Mouse (Mus musculus) heart, embryonic 10.5 days (tissue): ENCODE measurements around the gene Pitpnc1. TPM values are rescaled to one million over a fixed set of nuclear protein-coding genes. Genes with fewer than 3 reads are reported as not detected.

ENCODE experiments used
- DNase-seq: peaks from one replicate; pipeline ENCODE4 v3.0.0-alpha.2; 2017; ENCODE audit warnings: low spot score
- H3K27ac ChIP-seq: fragments of 300-500 bp; sonication (generic); 2 replicates; pipeline ENCODE4 v1.5.1; 2016; ENCODE audit warnings: mild to moderate bottlenecking
- H3K27me3 ChIP-seq: fragments of 300-500 bp; sonication (generic); 2 replicates; pipeline ENCODE4 v1.6.1; 2016; ENCODE audit warnings: mild to moderate bottlenecking; ENCODE audit not compliant: poor library complexity, insufficient read depth, severe bottlenecking
- H3K36me3 ChIP-seq: fragments of 300-500 bp; sonication (generic); 2 replicates; pipeline ENCODE4 v1.6.1; 2016; ENCODE audit warnings: mild to moderate bottlenecking, moderate library complexity
- H3K4me1 ChIP-seq: fragments of 300-500 bp; sonication (generic); 2 replicates; pipeline ENCODE4 v1.6.1; 2016; ENCODE audit warnings: mild to moderate bottlenecking
- H3K4me3 ChIP-seq: fragments of 300-500 bp; sonication (generic); 2 replicates; pipeline ENCODE4 v1.5.1; 2016; ENCODE audit warnings: mild to moderate bottlenecking, moderate library complexity
- H3K9me3 ChIP-seq: fragments of 300-500 bp; sonication (generic); 2 replicates; pipeline ENCODE4 v1.6.1; 2016; ENCODE audit warnings: mild to moderate bottlenecking, moderate library complexity
- WGBS: fragments of 180-500 bp; shearing (Covaris S2); methylation state at CpG from one replicate; pipeline ENCODE4 v1.1.7; 2016; 5-methylcytosine and 5-hydroxymethylcytosine counted together
- polyA plus RNA-seq: library from polyadenylated mRNA; unstranded; fragments of >200 nt; fragmentation: Nextera tagmentation; extraction: Ambion mirVana; gene quantifications from 2 replicates; pipeline ENCODE4 v1.2.1, GENCODE M21; 2016

Gene Pitpnc1
- polyA plus RNA-seq, 1 experiment from 2014 or later = 11.6 TPM

DNA sequence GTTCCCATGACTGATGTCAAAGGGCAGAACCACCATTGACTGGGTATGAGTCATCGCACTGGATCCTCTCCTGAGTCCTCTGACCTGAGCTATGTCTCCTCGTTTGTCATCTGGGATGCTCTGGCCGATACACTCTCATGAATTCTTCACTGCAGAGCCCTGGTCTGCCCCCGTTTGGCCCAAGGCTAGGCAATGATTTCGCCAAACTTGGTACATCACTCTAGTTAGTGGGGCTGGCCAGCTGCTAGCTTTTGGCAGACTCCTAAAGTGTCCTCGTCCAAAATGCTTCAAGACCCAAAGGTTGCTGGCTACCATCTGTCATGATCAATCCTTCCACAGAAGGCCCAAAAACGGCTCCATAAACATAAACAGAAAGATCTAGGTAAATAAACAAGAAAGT lies 184.8 kb downstream of the Pitpnc1 start:
- no peak overlapping the region for H3K4me3 ChIP-seq
- 64% methylated on average over 7 of the region's 7 CpGs for WGBS
- no peaks in the 10 kb centered on the region for H3K4me1 ChIP-seq
- H3K9me3 ChIP-seq = no peaks in the 10 kb centered on the region
- no peak overlapping the region for H3K27ac ChIP-seq
- no peak for DNase-seq
- H3K36me3 ChIP-seq = peaks cover 15% of the 10 kb centered on the region; the same call in 1 of the 2 replicates
- no peaks in the 10 kb centered on the region for H3K27me3 ChIP-seq

DNA sequence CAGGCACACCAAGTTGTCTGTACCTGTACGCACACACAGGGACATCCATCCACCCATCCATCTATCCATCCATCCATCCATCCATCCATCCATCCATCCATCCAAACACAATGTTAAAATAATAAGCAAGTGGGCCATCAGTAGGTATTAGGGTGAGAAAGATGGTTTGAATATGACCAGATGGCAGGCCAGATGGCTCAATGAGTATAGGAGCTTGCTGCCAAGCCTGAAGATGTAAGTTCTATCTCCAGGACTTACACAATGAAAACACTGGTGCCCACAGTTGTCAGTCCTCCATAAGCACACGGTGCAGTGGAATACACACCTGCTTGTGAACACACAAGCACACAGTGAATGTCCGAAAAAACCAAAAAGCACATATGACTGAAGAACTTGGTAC lies 186.9 kb downstream of the Pitpnc1 start:
- no peak for DNase-seq
- Histone ChIP-seq H3K4me1 (no peaks in the 10 kb centered on the region), H3K27ac (no peak overlapping the region), H3K36me3 (0 out of 2 replicates have a peak, but pooled peaks cover 3% of the 10 kb centered on the region), H3K9me3 (no peaks in the 10 kb centered on the region), H3K4me3 (no peak overlapping the region), H3K27me3 (no peaks in the 10 kb centered on the region)
- WGBS = 91% methylated on average over 3 of the region's 3 CpGs

DNA sequence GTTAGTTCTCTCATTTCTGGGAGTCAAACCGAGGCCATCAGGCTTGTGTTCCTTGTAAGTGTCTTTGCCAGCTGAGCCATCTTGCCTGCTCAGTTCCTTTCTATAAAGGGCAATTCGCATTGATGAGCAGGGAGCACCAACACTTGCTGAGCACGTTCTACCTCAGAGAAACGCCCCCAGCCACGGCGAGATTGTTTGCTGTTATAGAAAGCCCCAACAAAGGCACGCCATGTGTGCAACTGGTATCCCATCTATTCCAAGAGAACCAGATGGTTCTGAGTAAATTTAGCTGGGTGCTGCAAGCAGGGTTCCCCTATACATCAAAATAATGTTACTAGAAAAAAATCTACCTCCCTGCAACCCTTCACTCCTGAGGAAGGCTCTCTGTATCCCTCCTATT lies 188.0 kb downstream of the Pitpnc1 start:
- Histone ChIP-seq H3K36me3 (0 out of 2 replicates have a peak, but pooled peaks cover 2% of the 10 kb centered on the region), H3K4me3 (no peak overlapping the region), H3K9me3 (no peaks in the 10 kb centered on the region), H3K27me3 (no peaks in the 10 kb centered on the region), H3K4me1 (peaks cover 1% of the 10 kb centered on the region), H3K27ac (no peak overlapping the region)
- DNase-seq = no peak
- 91% methylated on average over 7 of the region's 7 CpGs for WGBS

DNA sequence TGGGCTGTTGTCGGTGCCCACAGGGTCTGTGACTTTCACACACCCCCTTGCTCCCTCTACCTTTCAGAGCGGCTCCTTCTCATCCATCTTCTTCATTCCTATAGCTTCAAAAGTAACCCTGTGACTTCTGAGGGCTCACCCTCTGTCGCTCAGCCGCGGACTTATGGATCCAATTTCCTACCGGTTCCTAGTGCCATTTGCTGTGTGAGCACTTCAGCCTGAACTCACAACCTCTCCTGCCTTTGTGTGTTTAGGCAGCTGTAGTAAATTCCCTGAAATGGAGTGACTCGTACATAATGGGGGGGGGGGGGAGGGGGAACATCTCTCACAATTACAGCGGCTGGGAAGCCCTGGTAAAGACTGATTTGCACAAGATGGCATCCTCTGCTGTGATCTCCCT lies 191.2 kb downstream of the Pitpnc1 start:
- Histone ChIP-seq H3K4me1 (peaks cover 14% of the 10 kb centered on the region), H3K9me3 (no peaks in the 10 kb centered on the region), H3K27ac (no peak overlapping the region), H3K27me3 (no peaks in the 10 kb centered on the region), H3K36me3 (no peaks in the 10 kb centered on the region), H3K4me3 (no peak overlapping the region)
- no peak for DNase-seq
- WGBS = 55% methylated on average over 8 of the region's 8 CpGs

DNA sequence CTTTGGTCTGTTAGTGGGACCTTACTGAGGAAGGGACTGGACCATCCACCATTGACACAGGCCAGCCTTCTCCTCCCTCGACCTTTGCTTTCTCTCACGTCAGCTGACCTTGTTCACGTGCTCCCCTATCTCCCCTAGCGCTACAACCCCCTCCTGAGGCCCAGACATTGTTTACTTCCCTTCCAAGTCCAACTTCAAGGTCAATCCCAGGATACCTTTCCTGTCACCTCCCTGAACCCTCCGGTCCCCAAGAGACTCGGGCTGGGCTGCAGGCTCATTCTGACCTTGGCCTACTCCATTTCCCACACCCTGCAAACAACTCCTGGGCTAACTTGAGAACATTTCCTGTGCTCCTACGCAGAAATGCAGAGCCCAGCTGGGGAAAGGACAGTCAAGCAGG lies 193.6 kb downstream of the Pitpnc1 start:
- Histone ChIP-seq H3K27ac (peak overlapping the region; percentile 68), H3K9me3 (no peaks in the 10 kb centered on the region), H3K27me3 (no peaks in the 10 kb centered on the region), H3K4me1 (peaks cover 25% of the 10 kb centered on the region), H3K4me3 (no peak overlapping the region), H3K36me3 (no peaks in the 10 kb centered on the region)
- DNase-seq = no peak
- 59% methylated on average over 7 of the region's 7 CpGs for WGBS

DNA sequence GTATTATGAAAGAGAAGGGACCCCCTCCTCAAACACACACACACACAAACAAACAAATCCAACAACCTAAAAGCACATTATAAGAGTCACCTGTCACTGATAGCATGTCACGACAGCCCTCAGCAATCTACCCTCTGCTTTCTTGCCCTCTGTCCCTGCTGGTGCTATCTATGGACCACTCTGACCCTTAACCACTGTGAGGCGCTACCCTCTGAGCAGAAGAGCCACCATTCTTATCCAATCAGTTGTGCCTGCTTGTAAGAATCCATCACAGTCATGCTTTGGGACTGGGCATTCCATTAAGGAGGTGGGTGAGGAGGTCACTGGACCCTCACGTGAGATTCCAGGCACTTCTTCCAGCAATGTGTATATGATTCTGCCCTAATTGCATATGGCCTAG lies 194.2 kb downstream of the Pitpnc1 start:
- Histone ChIP-seq H3K4me3 (no peak overlapping the region), H3K27me3 (no peaks in the 10 kb centered on the region), H3K27ac (peak overlapping the region; percentile 68; the same call in 1 of the 2 replicates), H3K36me3 (no peaks in the 10 kb centered on the region), H3K9me3 (no peaks in the 10 kb centered on the region), H3K4me1 (peaks cover 25% of the 10 kb centered on the region)
- no peak for DNase-seq
- 66% methylated on average over 3 of the region's 3 CpGs for WGBS

DNA sequence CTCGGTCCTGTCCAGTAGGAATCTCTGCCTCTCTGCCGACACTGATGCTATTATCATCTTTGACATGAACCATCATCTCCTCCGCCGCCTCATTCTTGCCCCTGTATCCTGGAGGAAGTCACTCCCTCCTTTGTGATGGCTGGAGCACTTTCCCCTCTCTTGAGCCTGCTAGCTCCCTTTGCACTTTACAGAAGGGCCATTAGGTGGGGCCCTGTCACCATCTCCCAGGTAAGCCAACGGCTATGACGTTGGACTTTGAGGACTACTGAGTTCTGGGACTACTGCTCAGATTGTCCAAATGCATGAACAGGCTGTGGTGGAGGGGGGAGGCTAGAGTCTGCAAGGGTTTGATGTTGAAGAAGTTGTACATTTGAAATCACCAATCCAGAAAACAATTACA lies 194.6 kb downstream of the Pitpnc1 start:
- no peaks in the 10 kb centered on the region for H3K27me3 ChIP-seq
- peak; percentile 79 for DNase-seq
- H3K36me3 ChIP-seq = no peaks in the 10 kb centered on the region
- no peak overlapping the region for H3K27ac ChIP-seq
- H3K4me1 ChIP-seq = peaks cover 25% of the 10 kb centered on the region
- no peaks in the 10 kb centered on the region for H3K9me3 ChIP-seq
- 27% methylated on average over 6 of the region's 6 CpGs for WGBS
- H3K4me3 ChIP-seq = no peak overlapping the region

DNA sequence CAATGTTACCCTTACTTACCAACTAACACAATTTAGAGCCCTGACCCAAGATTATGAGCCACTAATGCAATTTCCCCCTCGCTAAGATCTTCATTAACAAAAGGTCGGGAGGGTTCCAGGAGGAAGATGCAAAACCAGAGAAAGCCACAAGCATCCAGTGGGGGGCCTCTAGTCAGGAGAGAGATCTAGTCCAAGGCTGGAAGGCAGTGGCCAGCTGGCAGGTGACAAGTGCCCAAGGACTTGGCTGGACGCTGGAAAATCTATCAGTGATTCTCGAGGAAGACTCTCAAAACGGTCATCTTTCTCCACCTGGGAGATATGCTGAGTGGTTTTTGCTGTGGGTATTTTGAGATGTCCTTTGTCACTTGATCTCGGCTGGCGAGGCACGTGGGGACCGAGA lies 196.3 kb downstream of the Pitpnc1 start:
- H3K9me3 ChIP-seq = no peaks in the 10 kb centered on the region
- WGBS = 67% methylated on average over 9 of the region's 9 CpGs
- peaks cover 25% of the 10 kb centered on the region for H3K4me1 ChIP-seq
- H3K27me3 ChIP-seq = no peaks in the 10 kb centered on the region
- no peak for DNase-seq
- no peak overlapping the region for H3K4me3 ChIP-seq
- no peak overlapping the region for H3K27ac ChIP-seq
- H3K36me3 ChIP-seq = no peaks in the 10 kb centered on the region

DNA sequence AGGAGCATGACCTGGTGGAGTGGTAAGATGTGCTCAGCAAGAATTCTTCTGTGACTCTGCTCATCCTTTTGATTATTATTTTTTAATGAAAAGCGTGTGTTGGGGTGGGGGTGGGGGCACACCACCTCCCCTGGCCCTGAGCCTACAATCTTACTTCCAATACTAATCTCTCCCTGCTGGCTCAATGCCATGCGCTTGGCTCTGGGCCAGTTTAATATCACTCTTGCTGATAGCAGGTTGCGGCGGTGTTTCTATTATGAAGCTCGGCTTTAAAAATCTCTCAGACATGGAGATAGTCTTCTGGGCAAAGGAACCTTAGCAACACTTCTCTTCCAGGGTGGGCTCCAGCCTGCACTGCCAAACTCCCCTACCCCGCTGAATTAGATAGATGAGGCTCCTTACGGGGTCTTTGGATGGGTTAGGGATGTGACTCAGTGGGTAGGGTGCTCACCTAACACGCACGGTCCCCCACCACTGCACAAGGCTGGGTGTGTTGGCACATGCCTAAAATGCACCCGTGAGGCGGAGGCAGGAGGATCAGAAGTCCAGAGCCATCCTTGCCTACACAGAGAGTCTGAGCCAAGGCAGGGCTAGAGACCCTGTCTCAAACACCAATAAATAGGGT lies 198.0 kb downstream of the Pitpnc1 start:
- Histone ChIP-seq H3K4me1 (peaks cover 23% of the 10 kb centered on the region), H3K4me3 (no peak overlapping the region), H3K36me3 (no peaks in the 10 kb centered on the region), H3K27ac (no peak overlapping the region), H3K9me3 (no peaks in the 10 kb centered on the region), H3K27me3 (no peaks in the 10 kb centered on the region)
- DNase-seq = no peak
- 70% methylated on average over 11 of the region's 11 CpGs for WGBS

DNA sequence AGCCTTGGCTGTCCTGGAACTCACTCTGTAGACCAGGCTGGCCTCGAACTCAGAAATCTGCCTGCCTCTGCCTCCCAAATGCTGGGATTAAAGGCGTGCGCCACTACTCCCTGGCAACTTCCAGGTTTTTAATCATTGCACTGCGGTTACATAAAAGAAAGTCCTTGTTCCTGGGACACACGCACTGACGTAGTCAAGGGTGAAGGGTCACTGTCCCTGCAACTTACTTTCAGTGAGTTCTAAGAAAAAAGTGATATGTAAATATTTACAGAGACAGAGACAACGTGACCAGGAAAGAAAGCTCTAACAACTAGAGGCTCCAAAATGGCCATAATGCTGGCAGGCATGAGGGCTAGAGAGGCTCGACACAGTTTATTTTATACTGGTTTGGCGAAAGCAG lies 199.9 kb downstream of the Pitpnc1 start:
- no peak overlapping the region for H3K4me3 ChIP-seq
- no peaks in the 10 kb centered on the region for H3K36me3 ChIP-seq
- no peak for DNase-seq
- no peaks in the 10 kb centered on the region for H3K27me3 ChIP-seq
- WGBS = 91% methylated on average over 9 of the region's 9 CpGs
- H3K27ac ChIP-seq = no peak overlapping the region
- H3K4me1 ChIP-seq = peaks cover 11% of the 10 kb centered on the region
- H3K9me3 ChIP-seq = no peaks in the 10 kb centered on the region

DNA sequence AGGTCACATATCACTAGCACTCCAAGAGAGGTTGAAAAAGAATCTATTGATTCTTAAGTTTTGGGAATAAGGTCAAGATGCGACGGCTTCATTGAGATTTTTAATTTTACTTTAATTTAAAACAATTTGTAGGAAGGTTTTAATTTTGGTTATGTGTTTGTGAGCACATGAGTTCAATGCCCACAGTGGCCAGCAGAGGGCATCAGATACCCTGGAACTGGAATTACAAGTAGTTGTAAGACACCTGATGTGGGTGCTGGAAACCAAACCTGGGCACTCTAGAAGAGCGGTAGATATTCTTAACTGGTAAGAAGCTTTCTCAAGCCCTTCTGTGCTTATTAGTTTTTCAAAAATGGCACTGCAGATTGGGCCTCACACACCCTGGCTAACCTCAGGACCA lies 203.0 kb downstream of the Pitpnc1 start:
- Histone ChIP-seq H3K4me3 (no peak overlapping the region), H3K4me1 (peaks cover 16% of the 10 kb centered on the region), H3K36me3 (no peaks in the 10 kb centered on the region), H3K9me3 (no peaks in the 10 kb centered on the region), H3K27ac (no peak overlapping the region), H3K27me3 (no peaks in the 10 kb centered on the region)
- DNase-seq = no peak
- WGBS = 91% methylated on average over 3 of the region's 3 CpGs

DNA sequence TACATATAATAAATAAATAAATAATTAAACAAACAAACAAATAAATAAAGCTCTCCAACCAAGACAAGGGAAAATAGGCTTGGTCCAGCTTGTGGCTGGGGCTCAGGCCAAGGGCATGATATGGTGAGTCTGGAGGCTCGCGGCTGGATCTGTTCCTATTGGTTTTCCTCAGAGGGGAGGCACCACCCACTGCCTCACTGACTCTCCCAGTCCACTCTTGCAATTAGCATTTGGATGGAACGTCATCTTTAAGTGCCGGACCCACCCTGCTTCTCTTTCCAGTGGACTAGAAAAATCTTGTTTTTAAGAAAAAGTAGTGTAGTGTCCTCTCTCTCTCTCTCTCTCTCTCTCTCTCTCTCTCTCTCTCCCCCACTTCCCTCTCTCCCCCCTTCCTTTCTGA lies 204.6 kb downstream of the Pitpnc1 start:
- Histone ChIP-seq H3K27me3 (no peaks in the 10 kb centered on the region), H3K4me1 (peaks cover 10% of the 10 kb centered on the region), H3K36me3 (no peaks in the 10 kb centered on the region), H3K9me3 (no peaks in the 10 kb centered on the region), H3K27ac (no peak overlapping the region), H3K4me3 (no peak overlapping the region)
- WGBS = 95% methylated on average over 4 of the region's 4 CpGs
- DNase-seq = no peak

DNA sequence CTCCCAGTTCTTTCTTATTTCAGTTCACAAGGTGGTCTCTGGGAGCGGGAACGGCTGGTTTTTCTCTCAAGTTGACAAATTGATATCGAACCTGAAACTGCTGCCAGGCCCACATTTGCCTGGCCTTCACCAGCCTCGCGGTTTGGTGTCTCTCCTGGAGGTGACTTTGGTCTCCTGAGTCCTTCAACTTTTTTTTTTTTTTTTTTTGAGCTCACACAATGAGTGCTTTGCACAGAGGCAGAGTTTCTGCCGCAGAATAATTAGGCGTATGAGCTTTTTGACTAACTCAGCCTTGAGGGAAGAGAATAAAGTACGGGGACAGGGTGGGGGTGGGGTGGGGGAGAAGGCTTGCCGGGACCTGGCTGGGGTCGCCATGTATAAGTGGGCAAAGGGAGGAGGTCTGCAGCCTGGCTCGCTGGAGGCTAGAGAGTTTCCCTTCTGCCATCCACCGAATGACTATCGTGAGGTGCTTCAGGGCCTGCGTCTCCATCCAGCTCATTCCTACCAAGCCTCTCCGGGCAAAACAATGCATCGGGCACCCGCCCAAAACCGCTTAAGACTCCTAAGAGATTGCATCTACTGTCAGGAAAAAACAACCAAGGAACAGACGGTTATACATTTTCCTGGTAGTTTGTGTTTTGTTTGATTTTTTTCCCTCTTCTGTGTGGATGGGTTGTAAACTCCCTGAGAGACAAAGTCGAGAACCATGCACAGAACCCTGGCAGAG lies 205.4 kb downstream of the Pitpnc1 start:
- DNase-seq = no peak
- H3K27me3 ChIP-seq = no peaks in the 10 kb centered on the region
- peaks cover 13% of the 10 kb centered on the region for H3K4me1 ChIP-seq
- no peaks in the 10 kb centered on the region for H3K36me3 ChIP-seq
- peak overlapping the region; percentile 47 for H3K27ac ChIP-seq
- H3K4me3 ChIP-seq = no peak overlapping the region
- H3K9me3 ChIP-seq = no peaks in the 10 kb centered on the region
- 71% methylated on average over 20 of the region's 20 CpGs for WGBS
